Mouse (Mus musculus) c-Kit-positive CD71-positive TER-119-negative erythroid progenitor cells, embryonic 14.5 days (primary cell): ENCODE results near the gene Birc3.

ENCODE experiments used
- DNase-seq: peaks from one replicate; pipeline ENCODE4 v3.0.0-alpha.2; 2013; ENCODE audit warnings: low read depth

The Birc3 gene

DNA sequence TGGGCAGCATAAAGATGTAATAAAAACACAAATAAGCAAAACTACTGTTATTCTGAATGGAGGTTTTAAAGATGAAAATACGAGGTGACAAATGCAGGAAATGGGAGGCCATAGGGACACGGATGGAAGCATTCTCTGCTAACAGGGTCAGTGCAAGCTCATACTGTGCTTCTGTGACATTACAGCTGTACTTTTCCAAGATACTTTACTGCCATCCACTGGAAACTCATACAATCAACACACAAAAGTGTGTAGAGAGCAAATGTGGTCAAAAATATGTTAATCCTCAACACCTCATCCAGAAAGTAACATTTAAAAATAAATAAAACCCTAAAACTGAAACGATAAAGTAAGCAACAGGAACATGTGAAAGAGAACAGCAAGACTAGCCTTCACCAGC lies 50.2 kb downstream of the Birc3 start:
- no peak for DNase-seq

GRCm38 (mm10) chr9:7805101-7805506 lies 67.9 kb downstream of the Birc3 start:
- DNase-seq: no peak
